Mouse (Mus musculus): Measurements from ENCODE around the gene Fndc5. TPM values are rescaled to one million over a fixed set of nuclear protein-coding genes. Genes with fewer than 3 reads are reported as not detected.

The Fndc5 gene
- polyA plus RNA-seq (2016; fragmentation: Nextera tagmentation; extraction: Ambion mirVana), result 2.0 and 2.6 TPM in 2 replicates

DNA sequence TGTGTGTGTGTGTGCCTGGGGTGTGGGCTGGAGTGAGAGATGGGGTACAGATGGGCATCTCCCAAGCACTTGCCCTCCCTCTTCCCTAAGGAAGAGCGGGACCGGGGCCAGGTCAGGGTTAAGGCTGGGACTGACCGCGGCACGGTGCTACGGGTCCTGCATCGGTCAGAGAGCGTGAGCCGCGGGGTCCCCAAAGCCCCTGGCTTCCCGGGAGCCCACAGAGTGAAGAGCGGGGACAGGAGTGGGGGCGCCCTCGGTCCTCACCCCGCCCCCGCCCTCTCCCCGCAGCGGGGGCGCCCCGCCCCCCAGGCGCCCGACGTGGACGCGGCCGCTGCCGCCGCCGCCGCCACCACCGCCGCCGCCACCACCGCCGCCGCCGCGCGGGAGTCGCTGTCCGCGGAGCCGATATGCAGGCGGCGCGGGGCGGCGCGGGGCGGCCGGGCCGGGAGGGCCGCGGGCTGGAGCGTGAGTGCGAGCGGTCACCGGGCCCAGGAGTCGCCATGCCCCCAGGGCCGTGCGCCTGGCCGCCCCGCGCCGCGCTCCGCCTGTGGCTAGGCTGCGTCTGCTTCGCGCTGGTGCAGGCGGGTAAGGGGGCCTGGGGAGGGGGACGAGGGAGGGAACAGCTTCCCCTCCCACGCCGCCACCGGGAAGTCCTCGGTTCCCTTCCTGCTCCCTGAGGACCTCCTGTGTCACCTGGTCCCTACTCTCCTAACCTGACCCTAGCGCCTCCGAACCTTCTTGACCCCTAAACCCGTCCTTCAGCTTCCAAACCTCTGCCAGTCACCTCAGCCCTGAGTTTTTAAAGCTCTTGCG lies at the start of gene Fndc5:
TSS of gene Fndc5 (plus strand) at position 421 of the 813 bp plus-strand sequence.
- peak within 1 kb of the TSS; percentile 82 for H3K27ac ChIP-seq
- WGBS, result 10% methylated on average over 67 of the region's 80 CpGs

DNA sequence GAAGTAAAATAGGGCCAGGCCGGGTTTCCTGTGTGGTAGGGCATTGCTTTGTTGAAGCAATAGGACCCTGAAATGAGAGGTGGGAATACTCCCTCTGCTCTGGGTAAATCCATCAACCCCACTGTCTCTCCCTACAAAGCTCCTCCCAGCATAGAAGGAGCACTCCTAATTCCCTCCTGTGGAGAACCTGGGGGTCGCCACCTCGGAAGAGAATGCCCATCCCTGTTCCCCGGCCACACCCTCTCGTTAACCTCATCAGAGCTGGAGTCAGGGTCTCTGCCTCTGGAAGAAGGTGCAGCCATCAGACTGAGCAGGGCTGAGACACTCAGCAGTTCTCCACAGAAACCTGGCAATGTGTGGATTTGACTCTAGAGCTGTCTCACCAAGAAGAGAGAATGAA lies 48.9 kb upstream of the Fndc5 start:
- H3K27me3 ChIP-seq (ENCODE audit: low read depth, poor library complexity, severe bottlenecking), result no peaks in the 10 kb centered on the region
- no peak for DNase-seq (ENCODE audit: low spot score)
- no peaks in the 10 kb centered on the region for H3K9me3 ChIP-seq (replicated peaks)
- no peak overlapping the region for H3K27ac ChIP-seq
- 52% methylated on average over 5 of the region's 5 CpGs for WGBS
- no peaks in the 10 kb centered on the region for H3K4me1 ChIP-seq
- H3K4me3 ChIP-seq, result no peak overlapping the region
- H3K36me3 ChIP-seq, result peaks cover 22% of the 10 kb centered on the region

More for the DNA sequence above, at the start of gene Fndc5:
- peak within 1 kb of the TSS; percentile 68 for H3K4me3 ChIP-seq
- H3K27me3 ChIP-seq (ENCODE audit: low read depth, poor library complexity, severe bottlenecking), result peaks cover 55% of the 10 kb centered on the region
- H3K36me3 ChIP-seq, result no peaks in the 10 kb centered on the region
- peaks cover 28% of the 10 kb centered on the region for H3K4me1 ChIP-seq
- no peaks in the 10 kb centered on the region for H3K9me3 ChIP-seq (replicated peaks)
- peak; percentile 64 for DNase-seq (ENCODE audit: low spot score)

DNA sequence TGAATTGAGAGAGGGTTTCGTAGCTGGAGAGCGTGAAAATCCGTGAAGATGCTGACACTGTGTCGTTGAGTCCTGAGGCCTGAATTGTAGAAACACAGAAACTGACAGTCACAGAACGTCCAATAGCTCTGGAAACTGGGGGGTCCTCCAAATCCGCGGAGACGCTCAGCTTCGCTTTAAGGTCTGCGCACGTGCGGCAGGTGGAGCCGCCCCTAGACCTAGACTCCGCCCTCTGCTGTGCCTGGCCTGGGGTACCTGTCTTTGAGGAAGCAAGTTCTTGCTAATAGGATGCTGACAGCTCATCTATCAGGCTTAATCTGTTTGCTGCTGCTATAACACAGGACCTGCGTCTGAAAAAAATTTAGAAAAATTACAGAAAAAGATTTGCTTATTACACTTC lies 41.5 kb upstream of the Fndc5 start:
- no peak overlapping the region for H3K27ac ChIP-seq
- no peak overlapping the region for H3K4me3 ChIP-seq
- no peak for DNase-seq (ENCODE audit: low spot score)
- H3K4me1 ChIP-seq, result no peaks in the 10 kb centered on the region
- WGBS, result 30% methylated on average over 15 of the region's 15 CpGs
- no peaks in the 10 kb centered on the region for H3K9me3 ChIP-seq (replicated peaks)
- no peaks in the 10 kb centered on the region for H3K36me3 ChIP-seq
- H3K27me3 ChIP-seq (ENCODE audit: low read depth, poor library complexity, severe bottlenecking), result peaks cover 18% of the 10 kb centered on the region

DNA sequence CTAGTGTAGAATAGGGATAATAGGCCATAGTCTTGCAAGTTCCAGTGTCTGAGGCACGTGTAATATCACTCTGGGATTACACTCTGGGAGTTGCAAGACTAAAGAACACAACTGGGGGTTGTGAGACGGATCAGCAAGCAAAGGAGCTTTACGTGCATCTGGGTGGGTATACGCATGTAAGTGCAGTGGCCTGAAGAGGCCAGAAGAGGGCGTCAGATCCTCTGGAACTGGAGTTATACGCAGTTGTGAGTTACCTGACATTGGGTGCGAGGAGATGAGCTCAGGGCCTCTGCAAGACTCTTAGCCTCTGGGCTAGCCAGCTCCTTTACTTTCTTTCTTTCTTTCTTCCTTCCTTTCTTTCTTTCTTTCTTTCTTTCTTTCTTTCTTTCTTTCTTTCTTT lies 39.8 kb upstream of the Fndc5 start:
- Histone ChIP-seq H3K4me3 (no peak overlapping the region), H3K36me3 (no peaks in the 10 kb centered on the region), H3K27ac (no peak overlapping the region), H3K9me3 (replicated peaks) (no peaks in the 10 kb centered on the region), H3K27me3 (ENCODE audit: low read depth, poor library complexity, severe bottlenecking) (peaks cover 18% of the 10 kb centered on the region), H3K4me1 (no peaks in the 10 kb centered on the region)
- no peak for DNase-seq (ENCODE audit: low spot score)
- 83% methylated on average over 7 of the region's 7 CpGs for WGBS

DNA sequence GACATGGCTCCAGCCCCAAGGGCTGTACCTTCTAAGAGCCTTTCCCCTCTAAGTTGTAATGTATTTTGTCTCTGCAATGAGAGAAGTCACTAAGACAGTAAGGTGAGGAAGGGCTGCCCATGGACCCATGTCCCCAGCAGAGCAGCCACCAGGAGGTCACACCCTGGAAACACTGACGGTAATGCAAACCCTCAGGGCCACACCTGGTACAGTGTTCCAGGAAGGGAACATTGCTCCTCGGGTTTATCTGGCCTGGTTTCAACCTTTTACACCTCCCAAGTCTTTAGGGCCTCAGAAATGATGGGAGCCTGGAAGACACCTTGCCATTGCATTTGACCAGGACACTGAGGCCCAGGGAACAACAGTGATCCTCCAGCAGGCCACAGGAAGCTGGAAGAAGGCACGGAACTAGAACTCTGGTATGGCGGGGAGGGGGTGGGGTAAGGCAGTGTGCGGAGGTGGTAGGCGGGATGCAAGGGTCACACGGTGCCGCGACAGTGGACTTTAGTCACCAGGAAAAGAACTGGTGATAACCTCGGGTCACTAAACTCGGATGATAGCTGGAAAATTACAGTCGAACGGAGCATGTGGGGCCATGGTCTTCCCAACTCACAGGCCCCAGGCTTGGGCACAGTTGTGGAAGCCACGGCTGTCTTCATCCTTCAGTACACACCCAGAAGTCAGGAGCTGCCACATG lies 34.5 kb upstream of the Fndc5 start:
- H3K36me3 ChIP-seq, result no peaks in the 10 kb centered on the region
- DNase-seq (ENCODE audit: low spot score), result no peak
- H3K9me3 ChIP-seq (replicated peaks), result no peaks in the 10 kb centered on the region
- H3K4me1 ChIP-seq, result peaks cover 17% of the 10 kb centered on the region
- H3K27me3 ChIP-seq (ENCODE audit: low read depth, poor library complexity, severe bottlenecking), result peaks cover 43% of the 10 kb centered on the region
- H3K4me3 ChIP-seq, result no peak overlapping the region
- H3K27ac ChIP-seq, result no peak overlapping the region
- 84% methylated on average over 14 of the region's 14 CpGs for WGBS

DNA sequence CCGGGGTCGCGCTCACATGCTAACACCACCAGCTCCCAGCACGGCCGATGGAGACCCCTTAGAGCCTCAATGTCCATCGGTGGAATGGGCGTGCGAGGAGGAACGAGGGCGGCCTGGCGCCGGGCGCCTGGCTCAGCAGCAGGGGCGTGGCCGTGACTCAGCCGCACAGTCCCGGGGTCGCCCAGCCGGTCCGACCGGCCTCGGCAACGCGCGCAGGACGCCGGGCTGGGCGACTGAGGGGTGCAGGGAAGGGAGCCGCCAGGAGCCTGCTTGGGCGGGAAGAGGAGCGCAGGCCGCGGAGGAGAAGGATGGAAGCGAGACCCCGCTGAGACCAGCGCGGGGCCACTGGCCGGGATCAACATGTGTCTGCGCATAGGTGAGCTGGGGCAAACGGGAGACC lies 31.4 kb upstream of the Fndc5 start, which contains the start of gene Tmem54:
TSS of gene Tmem54 (plus strand) at position 193 of the 400 bp plus-strand sequence.
- DNase-seq (ENCODE audit: low spot score), result peak; percentile 63
- peak within 1 kb of the TSS; percentile 49 for H3K4me3 ChIP-seq
- no peak within 1 kb of the TSS for H3K27ac ChIP-seq
- no peaks in the 10 kb centered on the region for H3K36me3 ChIP-seq
- H3K27me3 ChIP-seq (ENCODE audit: low read depth, poor library complexity, severe bottlenecking), result peaks cover 58% of the 10 kb centered on the region
- peaks cover 20% of the 10 kb centered on the region for H3K4me1 ChIP-seq
- H3K9me3 ChIP-seq (replicated peaks), result no peaks in the 10 kb centered on the region
- under 1% methylated on average over 40 of the region's 40 CpGs for WGBS

DNA sequence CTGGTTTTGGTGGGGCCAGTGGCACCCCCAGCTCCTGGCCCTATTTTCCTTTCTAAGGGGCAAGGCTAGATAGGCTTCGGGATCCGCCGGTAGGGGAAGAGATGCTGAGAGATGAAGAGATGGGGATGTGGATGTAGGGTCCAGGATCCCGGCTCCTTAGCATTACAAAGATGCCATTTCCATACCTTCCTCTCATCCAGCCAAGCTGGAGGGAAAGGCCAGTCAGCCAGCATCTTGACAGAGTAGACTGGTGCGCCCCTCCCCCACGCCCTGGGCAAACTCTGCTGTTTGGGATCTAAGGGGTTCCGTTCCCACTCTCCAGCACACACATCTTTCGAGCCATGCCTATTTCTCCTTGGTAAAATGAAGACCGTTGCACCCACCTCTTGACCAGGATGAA lies 30.7 kb upstream of the Fndc5 start:
- H3K27me3 ChIP-seq (ENCODE audit: low read depth, poor library complexity, severe bottlenecking), result peaks cover 58% of the 10 kb centered on the region
- no peaks in the 10 kb centered on the region for H3K9me3 ChIP-seq (replicated peaks)
- H3K27ac ChIP-seq, result no peak overlapping the region
- peak overlapping the region; percentile 49; the same call in 1 of the 2 replicates for H3K4me3 ChIP-seq
- 10% methylated on average over 9 of the region's 9 CpGs for WGBS
- peaks cover 22% of the 10 kb centered on the region for H3K4me1 ChIP-seq
- H3K36me3 ChIP-seq, result no peaks in the 10 kb centered on the region
- no peak for DNase-seq (ENCODE audit: low spot score)

DNA sequence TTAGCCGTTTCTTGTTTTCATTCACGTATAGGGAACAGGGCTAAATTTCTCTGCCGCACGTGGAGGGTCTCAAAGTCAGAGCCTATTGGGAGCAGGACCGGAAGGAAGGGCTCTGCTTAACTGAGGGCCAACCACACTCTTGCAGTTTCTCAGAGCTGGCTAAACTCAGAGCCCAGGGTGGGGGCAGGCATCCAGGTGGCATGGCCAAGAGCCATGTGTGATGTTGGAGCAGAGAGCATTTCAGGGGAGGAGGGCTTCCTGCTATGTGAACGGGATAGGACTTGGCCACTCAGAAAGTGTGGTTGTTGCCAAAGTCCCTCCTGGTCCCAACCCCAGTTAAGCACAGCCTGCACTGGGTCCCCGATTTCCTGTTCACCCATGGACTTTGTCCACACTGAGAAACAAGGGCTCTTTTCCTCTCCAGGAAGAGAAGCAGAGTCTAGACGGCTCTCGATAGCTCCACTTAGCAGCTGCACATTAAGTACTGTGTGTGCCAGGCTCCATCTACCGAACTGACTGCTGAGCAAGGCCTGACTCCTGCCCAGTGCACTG lies 29.4 kb upstream of the Fndc5 start:
- peak; percentile 29 for DNase-seq (ENCODE audit: low spot score)
- Histone ChIP-seq H3K9me3 (replicated peaks) (no peaks in the 10 kb centered on the region), H3K36me3 (no peaks in the 10 kb centered on the region), H3K27ac (no peak overlapping the region), H3K4me1 (peaks cover 30% of the 10 kb centered on the region), H3K27me3 (ENCODE audit: low read depth, poor library complexity, severe bottlenecking) (peaks cover 62% of the 10 kb centered on the region), H3K4me3 (no peak overlapping the region)
- WGBS, result 76% methylated on average over 10 of the region's 10 CpGs

DNA sequence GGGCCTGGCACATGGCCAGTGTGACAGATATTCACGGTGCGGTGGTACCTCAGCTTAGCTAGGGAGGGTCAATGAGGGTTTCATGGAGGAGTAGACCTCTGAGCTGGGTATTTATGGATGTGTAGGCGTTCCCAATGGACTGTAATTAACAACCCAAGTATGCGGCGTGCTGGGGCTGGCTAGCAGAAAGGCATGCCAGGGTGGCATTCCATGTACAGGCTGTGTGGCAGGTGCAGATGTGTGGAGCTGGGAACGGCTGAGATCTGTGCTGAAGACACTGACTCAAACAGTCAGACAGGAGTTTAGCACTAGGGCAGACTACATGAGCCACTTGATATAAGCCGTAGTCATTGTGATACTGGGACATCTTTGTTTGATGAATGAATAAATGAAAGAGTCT lies 28.2 kb upstream of the Fndc5 start:
- Histone ChIP-seq H3K27me3 (ENCODE audit: low read depth, poor library complexity, severe bottlenecking) (peaks cover 62% of the 10 kb centered on the region), H3K9me3 (replicated peaks) (no peaks in the 10 kb centered on the region), H3K36me3 (no peaks in the 10 kb centered on the region), H3K4me1 (peaks cover 38% of the 10 kb centered on the region), H3K4me3 (no peak overlapping the region), H3K27ac (no peak overlapping the region)
- DNase-seq (ENCODE audit: low spot score), result no peak
- 91% methylated on average over 7 of the region's 7 CpGs for WGBS

DNA sequence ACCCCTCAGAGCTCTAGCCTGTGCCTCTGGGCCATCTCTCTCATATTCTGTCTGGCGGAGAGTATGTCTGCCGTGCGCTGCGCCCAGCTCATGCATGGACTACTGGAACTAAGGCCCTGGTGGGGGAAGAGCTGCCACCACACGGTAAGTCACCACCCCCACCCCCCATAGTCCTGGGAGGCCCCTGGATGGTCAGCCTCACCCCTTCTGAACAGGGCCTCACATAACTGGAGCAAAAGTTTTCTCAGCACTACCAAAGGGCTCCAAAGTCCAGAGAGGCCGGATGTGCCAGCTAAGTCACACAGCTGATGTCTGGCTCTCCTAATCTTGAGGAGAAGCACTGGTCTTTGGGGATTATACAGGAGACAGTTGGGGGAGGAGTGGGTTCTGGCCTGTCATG lies 26.0 kb upstream of the Fndc5 start:
- Histone ChIP-seq H3K4me1 (peaks cover 39% of the 10 kb centered on the region), H3K27me3 (ENCODE audit: low read depth, poor library complexity, severe bottlenecking) (peaks cover 54% of the 10 kb centered on the region), H3K4me3 (no peak overlapping the region), H3K36me3 (no peaks in the 10 kb centered on the region), H3K27ac (no peak overlapping the region), H3K9me3 (replicated peaks) (no peaks in the 10 kb centered on the region)
- no peak for DNase-seq (ENCODE audit: low spot score)
- WGBS, result 90% methylated on average over 6 of the region's 6 CpGs

DNA sequence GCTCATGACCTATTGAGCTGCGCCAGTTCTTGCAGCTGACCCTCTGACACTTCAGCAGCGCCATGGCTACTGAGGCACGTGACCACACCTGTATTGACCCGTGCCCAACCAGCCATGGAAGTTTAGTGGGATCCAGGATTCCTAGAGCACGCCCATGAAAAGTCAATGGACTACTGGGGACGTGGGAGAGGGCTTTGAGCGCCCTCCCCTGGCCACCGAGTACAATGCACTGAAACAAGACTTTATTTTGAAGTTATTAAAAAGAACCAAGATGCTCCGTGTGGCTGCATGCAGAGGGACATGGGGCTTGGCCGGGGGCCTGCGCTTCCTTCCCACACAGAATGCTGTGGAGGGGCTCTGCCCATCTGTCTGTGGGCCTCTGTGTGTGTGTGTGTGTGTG lies 25.4 kb upstream of the Fndc5 start:
- peaks cover 34% of the 10 kb centered on the region for H3K4me1 ChIP-seq
- 66% methylated on average over 11 of the region's 11 CpGs for WGBS
- DNase-seq (ENCODE audit: low spot score), result no peak

DNA sequence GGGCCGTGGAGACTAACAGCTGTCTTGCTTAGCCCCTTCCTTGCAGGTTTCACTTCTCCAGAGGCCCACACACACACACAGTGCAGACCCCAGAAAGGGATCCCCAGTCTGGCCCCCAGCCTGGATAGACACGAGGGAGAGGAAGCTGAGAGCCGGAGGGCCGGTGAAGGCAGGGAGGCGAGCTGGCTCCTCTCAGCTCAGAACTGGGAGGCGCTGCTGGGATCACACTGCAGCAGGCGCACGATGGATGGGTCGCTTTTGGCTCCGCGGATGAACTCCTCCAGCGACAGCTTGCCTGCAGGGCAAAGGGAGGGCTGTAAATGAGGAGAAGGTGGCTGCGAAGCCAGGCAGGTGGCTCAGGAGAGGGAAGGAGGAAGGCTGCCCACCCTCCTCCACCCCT lies 24.6 kb upstream of the Fndc5 start:
- Histone ChIP-seq H3K4me1 (peaks cover 31% of the 10 kb centered on the region), H3K27me3 (ENCODE audit: low read depth, poor library complexity, severe bottlenecking) (peaks cover 45% of the 10 kb centered on the region), H3K36me3 (no peaks in the 10 kb centered on the region), H3K9me3 (replicated peaks) (no peaks in the 10 kb centered on the region), H3K27ac (no peak overlapping the region), H3K4me3 (no peak overlapping the region)
- no peak for DNase-seq (ENCODE audit: low spot score)
- 71% methylated on average over 13 of the region's 13 CpGs for WGBS

More for the DNA sequence above, 25.4 kb upstream of the Fndc5 start:
- H3K36me3 ChIP-seq, result no peaks in the 10 kb centered on the region
- H3K4me3 ChIP-seq, result no peak overlapping the region
- no peaks in the 10 kb centered on the region for H3K9me3 ChIP-seq (replicated peaks)
- no peak overlapping the region for H3K27ac ChIP-seq
- H3K27me3 ChIP-seq (ENCODE audit: low read depth, poor library complexity, severe bottlenecking), result peaks cover 49% of the 10 kb centered on the region
